8 mouse cellular contexts compared by ENCODE assay signal in the genomic region with DNA sequence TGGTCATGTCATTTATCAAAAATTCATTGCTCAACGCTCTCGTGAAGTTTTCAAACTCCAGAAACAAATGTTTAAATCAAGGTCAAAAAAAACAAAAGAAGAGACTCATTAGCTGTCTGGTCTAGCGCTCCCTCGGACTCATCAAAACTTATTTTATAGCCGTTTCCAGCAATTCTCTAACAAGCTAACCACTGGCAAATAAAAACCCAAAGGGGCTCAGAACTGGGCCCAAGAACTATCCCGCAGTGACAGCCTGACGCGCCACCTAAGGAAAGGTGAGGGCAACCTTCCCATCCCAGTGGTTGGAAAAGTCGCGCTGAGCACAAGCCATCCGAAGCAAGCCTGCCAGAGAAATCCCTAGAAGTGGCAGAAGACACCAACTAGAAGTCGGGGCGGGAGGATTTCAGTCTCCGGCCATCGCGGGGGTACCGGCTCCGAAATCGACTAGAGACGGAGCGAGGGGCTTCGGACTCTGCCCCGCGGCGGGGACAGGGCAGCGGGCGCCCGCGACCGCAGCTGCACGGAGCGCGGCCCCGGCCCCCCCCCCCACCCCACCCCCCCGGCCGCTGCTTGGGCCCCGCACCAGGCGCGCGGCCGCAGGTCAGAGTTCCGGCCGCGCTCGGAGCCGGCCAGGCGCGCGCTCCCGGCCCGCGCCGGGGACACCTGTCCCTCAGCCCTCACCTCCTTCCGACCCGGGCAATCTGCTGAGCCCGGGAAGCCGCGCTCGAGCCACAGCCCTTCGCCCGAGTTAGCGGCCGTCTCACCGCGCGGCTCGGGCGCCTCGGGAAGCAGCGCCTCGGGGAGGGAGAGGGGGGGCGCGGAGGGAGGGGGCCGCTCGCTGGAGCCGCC. TPM values are rescaled to one million over a fixed set of nuclear protein-coding genes. Genes with fewer than 3 reads are reported as not detected.
DNase-seq lines count a peak whose midpoint lies in the region; ATAC-seq and TF ChIP-seq lines count a peak whose summit lies in the region.

No protein-coding gene starts in this region.

- peak; percentile 70 for DNase-seq in lung, embryonic 14.5 days
- no peak for DNase-seq in lung, postnatal 36 days
- peak; percentile 53 to 62 for DNase-seq in cerebellum, adult 2 months
- peak; percentile 54 for DNase-seq in forelimb bud, embryonic 11.5 days (ENCODE audit: low read depth, low spot score)

- H3K9me3 ChIP-seq in lung, embryonic 14.5 days (ENCODE audit: low read depth, low read length) = no peaks in the 10 kb centered on the region
- H3K9me3 ChIP-seq in hindbrain, embryonic 16.5 days (ENCODE audit: control insufficient read depth, low read length) = no peaks in the 10 kb centered on the region
- H3K9me3 ChIP-seq in limb, embryonic 12.5 days = no peaks in the 10 kb centered on the region
- no peaks in the 10 kb centered on the region for H3K9me3 ChIP-seq in midbrain, embryonic 16.5 days (replicated peaks; ENCODE audit: control insufficient read depth, low read length, poor library complexity, severe bottlenecking)

- no peaks in the 10 kb centered on the region for H3K36me3 ChIP-seq in lung, embryonic 14.5 days (ENCODE audit: insufficient read depth)
- H3K36me3 ChIP-seq in hindbrain, embryonic 16.5 days (ENCODE audit: control insufficient read depth, insufficient read depth, low read length) = no peaks in the 10 kb centered on the region
- H3K36me3 ChIP-seq in limb, embryonic 12.5 days = no peaks in the 10 kb centered on the region
- no peaks in the 10 kb centered on the region for H3K36me3 ChIP-seq in midbrain, embryonic 16.5 days (ENCODE audit: control insufficient read depth, insufficient read depth, low read length)
- no peaks in the 10 kb centered on the region for H3K36me3 ChIP-seq in testis, adult 2 months (ENCODE audit: control insufficient read depth, insufficient read depth, low read length)

- H3K4me2 ChIP-seq in lung, embryonic 14.5 days = peak overlapping the region; percentile 89
- H3K4me2 ChIP-seq in hindbrain, embryonic 16.5 days (ENCODE audit: low read length) = peak overlapping the region; percentile 88
- peak overlapping the region; percentile 67 for H3K4me2 ChIP-seq in limb, embryonic 12.5 days
- H3K4me2 ChIP-seq in midbrain, embryonic 16.5 days (ENCODE audit: low read length) = peak overlapping the region; percentile 87

- H3K27me3 ChIP-seq in lung, embryonic 14.5 days (ENCODE audit: insufficient read depth, low read length) = no peaks in the 10 kb centered on the region
- H3K27me3 ChIP-seq in cerebellum, adult 2 months (ENCODE audit: control insufficient read depth, insufficient read depth, low read length) = no peaks in the 10 kb centered on the region
- H3K27me3 ChIP-seq in hindbrain, embryonic 16.5 days (replicated peaks; ENCODE audit: control insufficient read depth, insufficient read depth, low read length) = no peaks in the 10 kb centered on the region
- H3K27me3 ChIP-seq in limb, embryonic 12.5 days = no peaks in the 10 kb centered on the region
- H3K27me3 ChIP-seq in midbrain, embryonic 16.5 days (ENCODE audit: control insufficient read depth, insufficient read depth, low read depth, low read length) = no peaks in the 10 kb centered on the region
- H3K27me3 ChIP-seq in testis, adult 2 months (ENCODE audit: control insufficient read depth, insufficient read depth, low read length) = no peaks in the 10 kb centered on the region

- peak overlapping the region; percentile 81 for H3K4me3 ChIP-seq in lung, embryonic 14.5 days (ENCODE audit: low read depth, low read length)
- H3K4me3 ChIP-seq in cerebellum, adult 2 months (replicated peaks; ENCODE audit: insufficient read depth, low read depth, low read length) = peak overlapping the region; percentile 100
- H3K4me3 ChIP-seq in hindbrain, embryonic 16.5 days (ENCODE audit: low read length) = peak overlapping the region; percentile 79
- H3K4me3 ChIP-seq in limb, embryonic 12.5 days (replicated peaks) = peak overlapping the region; percentile 85
- peak overlapping the region; percentile 83 for H3K4me3 ChIP-seq in midbrain, embryonic 16.5 days (ENCODE audit: low read depth, low read length)
- H3K4me3 ChIP-seq in testis, adult 2 months (ENCODE audit: control insufficient read depth, low read depth, low read length) = peak overlapping the region; percentile 99

- peak overlapping the region; percentile 87 for H3K9ac ChIP-seq in lung, embryonic 14.5 days
- H3K9ac ChIP-seq in hindbrain, embryonic 16.5 days (ENCODE audit: low read depth, low read length) = peak overlapping the region; percentile 88
- peak overlapping the region; percentile 81 for H3K9ac ChIP-seq in limb, embryonic 12.5 days (replicated peaks)
- H3K9ac ChIP-seq in midbrain, embryonic 16.5 days (ENCODE audit: low read depth, low read length) = peak overlapping the region; percentile 89

- TF ChIP-seq POLR2A in cerebellum, adult 2 months (IDR thresholded peaks at IDR 0.05; ENCODE audit: borderline replicate concordance, insufficient read depth, low read length) = no peak
- no peak for TF ChIP-seq POLR2A in testis, adult 2 months (IDR thresholded peaks at IDR 0.05; ENCODE audit: control insufficient read depth, low read depth, low read length)

- no peak for TF ChIP-seq CTCF in lung, embryonic 14.5 days (IDR thresholded peaks at IDR 0.05; ENCODE audit: low read depth)
- TF ChIP-seq CTCF in cerebellum, adult 2 months (IDR thresholded peaks at IDR 0.05; ENCODE audit: borderline replicate concordance, insufficient read depth, low read depth, low read length) = no peak
- no peak for TF ChIP-seq CTCF in testis, adult 2 months (IDR thresholded peaks at IDR 0.05; ENCODE audit: control insufficient read depth, insufficient read depth, insufficient replicate concordance, low read depth, low read length)

- H3K27ac ChIP-seq in lung, embryonic 14.5 days (ENCODE audit: low read depth) = peak overlapping the region; percentile 92
- H3K27ac ChIP-seq in cerebellum, adult 2 months (ENCODE audit: insufficient read depth, low read length) = peak overlapping the region; percentile 68
- H3K27ac ChIP-seq in hindbrain, embryonic 16.5 days (ENCODE audit: low read depth, low read length) = peak overlapping the region; percentile 93
- H3K27ac ChIP-seq in limb, embryonic 12.5 days = peak overlapping the region; percentile 90
- peak overlapping the region; percentile 92 for H3K27ac ChIP-seq in midbrain, embryonic 16.5 days (ENCODE audit: low read length)
- H3K27ac ChIP-seq in testis, adult 2 months (ENCODE audit: control insufficient read depth, insufficient read depth, low read depth, low read length) = peak overlapping the region; percentile 87

- H3K4me1 ChIP-seq in lung, embryonic 14.5 days (ENCODE audit: insufficient read depth) = peaks cover 7% of the 10 kb centered on the region; the same call in 1 of the 2 replicates
- H3K4me1 ChIP-seq in cerebellum, adult 2 months (ENCODE audit: control insufficient read depth, insufficient read depth, low read length) = no peaks in the 10 kb centered on the region; the same call in 1 of the 2 replicates
- peaks cover 15% of the 10 kb centered on the region for H3K4me1 ChIP-seq in hindbrain, embryonic 16.5 days (ENCODE audit: control insufficient read depth, insufficient read depth, low read depth, low read length)
- peaks cover 11% of the 10 kb centered on the region for H3K4me1 ChIP-seq in limb, embryonic 12.5 days (replicated peaks)
- peaks cover 17% of the 10 kb centered on the region for H3K4me1 ChIP-seq in midbrain, embryonic 16.5 days (ENCODE audit: control insufficient read depth, insufficient read depth, low read length)
- peaks cover 2% of the 10 kb centered on the region for H3K4me1 ChIP-seq in testis, adult 2 months (ENCODE audit: control insufficient read depth, insufficient read depth, low read length)

- WGBS in lung, embryonic 14.5 days = under 1% methylated on average over 61 of the region's 76 CpGs
- under 1% methylated on average over 48 of the region's 76 CpGs for WGBS in cerebellum, adult 2 months
- under 1% methylated on average over 44 of the region's 76 CpGs for WGBS in hindbrain, embryonic 16.5 days
- WGBS in limb, embryonic 12.5 days = 1% methylated on average over 48 of the region's 76 CpGs
- 1% methylated on average over 26 of the region's 76 CpGs for WGBS in midbrain, embryonic 16.5 days

- ATAC-seq in lung, embryonic 14.5 days (ENCODE audit: insufficient read depth) = peak; percentile 85
- peak; percentile 85 for ATAC-seq in hindbrain, embryonic 16.5 days
- ATAC-seq in limb, embryonic 12.5 days (ENCODE audit: insufficient number of reproducible peaks, insufficient read depth, low FRiP score, low TSS enrichment, low read depth) = peak; percentile 86
- ATAC-seq in midbrain, embryonic 16.5 days = peak; percentile 91

RNA-seq across cellular contexts. Expression of a gene that starts 29.5 kb away (rescaled TPM):
- polyA plus RNA-seq in lung, embryonic 14.5 days (2014; fragmentation: Nextera tagmentation; extraction: Ambion mirVana) = 28.1 and 29.0 TPM in 2 replicates
- 52.4 and 54.0 TPM in 2 replicates for polyA plus RNA-seq in cerebellum, adult 2 months (2012; rRNA removed)
- 34.8 and 37.0 TPM in 2 replicates for polyA plus RNA-seq in hindbrain, embryonic 16.5 days (2015; fragmentation: Nextera tagmentation; extraction: Ambion mirVana)
- polyA plus RNA-seq in limb, embryonic 12.5 days (2016; fragmentation: Nextera tagmentation; extraction: Ambion mirVana) = 26.6 and 27.9 TPM in 2 replicates
- 32.8 and 39.3 TPM in 2 replicates for polyA plus RNA-seq in midbrain, embryonic 16.5 days (2015; fragmentation: Nextera tagmentation; extraction: Ambion mirVana)
- polyA plus RNA-seq in testis, adult 2 months (2012; rRNA removed) = 20.8 and 22.0 TPM in 2 replicates

RNA-seq across cellular contexts. Expression of a gene that starts 57.5 kb away (rescaled TPM):
- polyA plus RNA-seq in lung, embryonic 14.5 days (2014; fragmentation: Nextera tagmentation; extraction: Ambion mirVana) = 0.05 and 0.16 TPM in 2 replicates
- polyA plus RNA-seq in cerebellum, adult 2 months (2012; rRNA removed) = 35.3 and 38.5 TPM in 2 replicates
- 17.1 and 17.7 TPM in 2 replicates for polyA plus RNA-seq in hindbrain, embryonic 16.5 days (2015; fragmentation: Nextera tagmentation; extraction: Ambion mirVana)
- polyA plus RNA-seq in limb, embryonic 12.5 days (2016; fragmentation: Nextera tagmentation; extraction: Ambion mirVana) = 0.18 TPM in 1 of 2 replicates, not detected in the other
- polyA plus RNA-seq in midbrain, embryonic 16.5 days (2015; fragmentation: Nextera tagmentation; extraction: Ambion mirVana) = 13.0 and 16.9 TPM in 2 replicates
- polyA plus RNA-seq in testis, adult 2 months (2012; rRNA removed) = 0.10 and 0.17 TPM in 2 replicates

Comparison
In these comparisons a context has a peak if more than half of its experiments do, and no peak if none do; other contexts are left out.
1. RNA of a gene that starts 57.5 kb away (polyA plus RNA-seq): 35.3 to 38.5 TPM in cerebellum, adult 2 months, 17.1 to 17.7 TPM in hindbrain, embryonic 16.5 days and 13.0 to 16.9 TPM in midbrain, embryonic 16.5 days; 0.05 to 0.16 TPM in lung, embryonic 14.5 days, 0.10 to 0.17 TPM in testis, adult 2 months and 0.18 TPM in limb, embryonic 12.5 days; every median in the first group is over 10 times any median in the second.
2. Peak in every context shown above with its lines, with median percentiles within 50 percentile points of each other: ATAC-seq, H3K27ac ChIP-seq, H3K4me2 ChIP-seq, H3K4me3 ChIP-seq and H3K9ac ChIP-seq.